Mouse (Mus musculus) midbrain, postnatal 0 days (tissue): ENCODE data around the gene D17Wsu92e. TPM values are rescaled to one million over a fixed set of nuclear protein-coding genes. Genes with fewer than 3 reads are reported as not detected.
"Not testable (repeated sequence)": the region's sequence is repeated elsewhere in the genome, so short reads cannot be mapped to it uniquely, and the experiment has no call there.

ENCODE experiments used
- ATAC-seq: fragments of 200-750 bp; cut with Nextera tagmentation; 2 replicates; pipeline ENCODE4 v1.8.0; 2017; ENCODE audit warnings: moderate number of reproducible peaks, mild to moderate bottlenecking, moderate TSS enrichment, moderate library complexity; ENCODE audit not compliant: low FRiP score
- DNase-seq: peaks from one replicate; pipeline ENCODE4 v3.0.0-alpha.2; 2015; ENCODE audit warnings: low spot score
- H3K27ac ChIP-seq: fragments of 300-500 bp; sonication (generic); 2 replicates; pipeline ENCODE4 v1.5.1; 2014; ENCODE audit warnings: low read depth, mild to moderate bottlenecking, low read length, mixed read lengths
- H3K27me3 ChIP-seq: fragments of 300-500 bp; sonication (generic); 2 replicates; pipeline ENCODE4 v1.6.1; 2014; ENCODE audit warnings: low read length, control low read depth, mixed read lengths; ENCODE audit not compliant: insufficient read depth
- H3K36me3 ChIP-seq: fragments of 300-500 bp; sonication (generic); 2 replicates; pipeline ENCODE4 v1.6.1; 2014; ENCODE audit warnings: low read length, control low read depth, mixed read lengths; ENCODE audit not compliant: insufficient read depth
- H3K4me1 ChIP-seq: fragments of 300-500 bp; sonication (generic); 2 replicates; pipeline ENCODE4 v1.6.1; 2014; ENCODE audit warnings: mild to moderate bottlenecking, control low read depth, antibody characterized with exemption, low read length, mixed read lengths; ENCODE audit not compliant: insufficient read depth
- H3K4me2 ChIP-seq: fragments of 300-500 bp; sonication (generic); 2 replicates; pipeline ENCODE4 v1.6.1; 2014; ENCODE audit warnings: low read depth, mild to moderate bottlenecking, low read length, mixed read lengths; ENCODE audit not compliant: poor library complexity, severe bottlenecking
- H3K4me3 ChIP-seq: fragments of 300-500 bp; sonication (generic); 2 replicates; pipeline ENCODE4 v1.5.1; 2014; ENCODE audit warnings: low read depth, mild to moderate bottlenecking, low read length, moderate library complexity
- H3K9ac ChIP-seq: fragments of 300-500 bp; sonication (generic); replicated peaks from 2 replicates; pipeline ENCODE4 v1.6.1; 2014; ENCODE audit warnings: mild to moderate bottlenecking, low read length, moderate library complexity, mixed read lengths; ENCODE audit not compliant: poor library complexity, severe bottlenecking
- H3K9me3 ChIP-seq: fragments of 300-500 bp; sonication (generic); 2 replicates; pipeline ENCODE4 v1.6.1; 2016; ENCODE audit warnings: low read length, control low read depth
- CTCF ChIP-seq: IDR thresholded peaks from 2 replicates; pipeline ENCODE4 v1.5.1; 2016; ENCODE audit warnings: antibody characterized with exemption, mild to moderate bottlenecking
- WGBS: fragments of 180-500 bp; shearing (Covaris S2); extraction: QIAGEN DNeasy Blood & Tissue Kit; methylation state at CpG from one replicate; pipeline ENCODE4 v1.1.7; 2014; 5-methylcytosine and 5-hydroxymethylcytosine counted together
- polyA plus RNA-seq: library from polyadenylated mRNA; unstranded; fragments of >200 nt; fragmentation: Nextera tagmentation; extraction: Ambion mirVana; gene quantifications from 2 replicates; pipeline ENCODE4 v1.2.1, GENCODE M21; 2015
- total RNA-seq: library from RNA; depleted of rRNA; stranded (reverse); fragments of >200 nt; gene quantifications from 2 replicates; pipeline ENCODE4 v1.2.3, GENCODE M21; 2014

Gene D17Wsu92e
- total and polyA plus RNA-seq, 2 experiments from 2014 or later = 8.7 to 73.8 TPM

DNA sequence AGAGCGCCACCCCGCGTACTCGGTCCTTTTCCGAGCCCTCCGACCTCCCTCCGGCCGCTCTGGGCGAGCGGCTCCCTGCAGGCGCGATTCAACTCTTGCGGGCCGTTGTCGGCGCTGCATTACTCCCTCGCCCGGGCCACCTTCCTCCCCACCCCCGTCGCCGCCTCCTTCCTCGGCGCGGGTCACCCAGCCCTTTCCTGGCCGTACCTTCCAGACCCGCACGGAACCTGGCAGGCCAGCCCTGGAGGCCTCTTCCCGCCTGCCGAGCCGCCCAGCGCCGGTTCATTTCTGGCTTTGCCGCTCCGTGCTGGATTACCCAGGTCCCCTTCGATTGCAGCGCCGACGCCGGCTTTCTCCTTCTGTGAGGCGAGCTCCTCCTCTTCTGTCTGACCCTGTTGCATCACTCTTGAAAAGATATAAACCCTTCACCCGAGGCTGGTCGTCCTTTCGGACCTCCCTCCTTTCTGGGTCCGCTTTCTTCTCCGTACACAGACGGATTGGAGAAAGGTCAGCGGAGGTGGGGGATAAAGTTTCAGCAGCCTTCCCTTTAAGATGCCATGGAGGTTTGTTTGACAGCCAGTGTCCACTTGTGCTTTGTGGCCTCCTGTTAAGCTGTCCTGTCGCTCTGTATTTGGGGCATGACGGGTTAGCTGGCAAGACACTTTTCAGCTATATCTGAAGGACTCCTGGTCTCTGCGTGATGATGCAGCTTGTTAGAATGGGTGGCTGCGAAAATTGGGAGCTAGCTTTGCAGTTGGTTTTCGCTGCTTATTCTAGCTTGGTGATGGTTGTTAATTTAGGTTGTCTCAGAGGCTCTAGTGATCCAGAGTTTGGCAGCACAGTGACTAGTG is 36.6 kb upstream of the D17Wsu92e start:
- DNase-seq (peak; percentile 37), ATAC-seq (peak; percentile 72)
- Histone ChIP-seq H3K27me3 (no peaks in the 10 kb centered on the region), H3K4me3 (peak overlapping the region; percentile 80), H3K4me1 (peaks cover 15% of the 10 kb centered on the region), H3K27ac (peak overlapping the region; percentile 86), H3K9me3 (no peaks in the 10 kb centered on the region), H3K36me3 (no peaks in the 10 kb centered on the region; the same call in 1 of the 2 replicates), H3K9ac (peak overlapping the region; percentile 83), H3K4me2 (peak overlapping the region; percentile 71)
- TF ChIP-seq CTCF = no peak
- WGBS = 2% methylated on average over 48 of the region's 52 CpGs

DNA sequence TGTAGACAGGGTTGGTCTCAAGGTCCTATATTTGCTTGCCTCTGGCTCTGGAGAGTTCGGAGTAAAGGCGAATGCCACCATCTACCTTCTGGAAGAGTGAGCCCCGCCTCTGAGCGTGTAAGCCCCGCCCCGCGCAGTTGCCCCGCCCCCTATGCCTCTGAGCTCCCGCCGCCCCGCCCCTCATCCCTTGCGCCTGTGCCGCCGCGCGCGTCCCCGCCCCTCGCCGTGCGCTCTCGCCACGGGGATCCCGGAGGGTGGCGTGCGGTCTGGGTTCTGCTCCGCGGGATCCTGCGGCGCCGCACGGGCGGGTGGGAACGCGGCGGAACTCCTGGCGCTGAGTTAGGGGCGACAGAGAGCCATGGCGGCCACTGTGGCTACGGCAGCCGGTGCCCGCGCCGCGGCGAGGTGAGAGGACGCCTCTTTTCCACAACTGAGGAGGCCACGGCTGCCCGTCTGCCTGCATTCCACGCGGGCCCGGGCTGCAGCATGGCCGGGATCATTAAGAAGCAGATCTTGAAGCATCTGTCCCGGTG is 35.9 kb upstream of the D17Wsu92e start, which contains the start of gene Uhrf1bp1:
Gene Uhrf1bp1, plus strand, starts transcription at position 177 of the 533 bp plus-strand sequence.
- H3K9me3 ChIP-seq = no peaks in the 10 kb centered on the region
- H3K36me3 ChIP-seq = no peaks in the 10 kb centered on the region; the same call in 1 of the 2 replicates
- peak; percentile 79 for DNase-seq
- ATAC-seq = peak; percentile 80
- TF ChIP-seq CTCF = peak; percentile 29; the same call in 1 of the 2 replicates
- peaks cover 15% of the 10 kb centered on the region for H3K4me1 ChIP-seq
- H3K4me3 ChIP-seq = peak within 1 kb of the TSS; percentile 80
- peak within 1 kb of the TSS; percentile 83 for H3K9ac ChIP-seq
- WGBS = 1% methylated on average over 53 of the region's 54 CpGs
- peak within 1 kb of the TSS; percentile 86 for H3K27ac ChIP-seq
- H3K27me3 ChIP-seq = no peaks in the 10 kb centered on the region
- H3K4me2 ChIP-seq = peak within 1 kb of the TSS; percentile 71

DNA sequence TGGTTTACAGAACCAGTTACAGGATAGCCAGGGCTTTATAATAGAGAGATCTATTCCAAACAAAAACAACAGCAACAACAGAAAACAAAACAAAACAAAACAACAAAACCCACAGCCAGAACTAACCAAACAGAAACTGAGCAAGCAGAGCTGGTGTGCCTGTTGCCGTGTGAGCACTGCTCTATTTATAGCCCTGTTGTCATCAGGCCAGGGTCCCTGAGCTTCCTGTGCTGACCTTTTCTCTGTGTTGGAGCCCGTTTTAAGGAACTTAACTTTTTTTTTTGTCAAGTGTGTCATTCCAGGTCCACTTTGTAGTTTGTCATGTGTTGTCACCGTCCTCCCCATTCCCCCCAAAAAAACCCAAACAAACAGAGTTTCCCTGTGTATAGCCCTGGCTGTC is 30.6 kb upstream of the D17Wsu92e start:
- 77% methylated on average over 3 of the region's 3 CpGs for WGBS
- Histone ChIP-seq H3K4me3 (no peak overlapping the region), H3K4me1 (no peaks in the 10 kb centered on the region), H3K36me3 (peaks cover 30% of the 10 kb centered on the region), H3K27me3 (no peaks in the 10 kb centered on the region), H3K9me3 (no peaks in the 10 kb centered on the region), H3K4me2 (no peak overlapping the region), H3K27ac (no peak overlapping the region), H3K9ac (no peak overlapping the region)
- DNase-seq = no peak
- no peak for ATAC-seq
- TF ChIP-seq CTCF = no peak

DNA sequence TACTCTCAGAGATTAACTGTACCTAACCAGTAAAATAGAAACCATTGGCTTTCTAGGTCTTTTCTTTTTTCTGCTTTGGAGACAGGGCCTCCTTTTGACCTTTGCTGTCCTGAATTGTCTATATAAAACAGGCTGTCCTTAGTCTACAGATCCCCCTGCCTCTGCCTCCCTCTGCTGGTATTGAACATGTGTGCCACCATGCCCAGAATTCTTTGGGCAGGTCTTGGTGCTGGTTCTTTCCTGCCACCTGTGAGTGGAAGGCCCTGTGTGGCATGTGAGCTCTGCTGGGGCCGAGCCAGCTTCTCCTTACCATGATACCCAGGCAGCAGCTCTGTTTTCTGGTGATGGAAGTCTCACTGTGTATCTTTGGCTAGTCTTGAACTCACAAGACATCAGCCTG is 27.9 kb upstream of the D17Wsu92e start:
- no peak; the same call in 1 of the 2 replicates for TF ChIP-seq CTCF
- no peak overlapping the region for H3K4me3 ChIP-seq
- H3K9ac ChIP-seq = no peak overlapping the region
- no peak for DNase-seq
- no peaks in the 10 kb centered on the region for H3K9me3 ChIP-seq
- H3K27me3 ChIP-seq = no peaks in the 10 kb centered on the region
- no peak overlapping the region for H3K4me2 ChIP-seq
- no peaks in the 10 kb centered on the region for H3K4me1 ChIP-seq
- ATAC-seq = no peak
- peaks cover 45% of the 10 kb centered on the region for H3K36me3 ChIP-seq
- WGBS = 96% methylated on average over 1 of the region's 1 CpGs
- H3K27ac ChIP-seq = no peak overlapping the region

DNA sequence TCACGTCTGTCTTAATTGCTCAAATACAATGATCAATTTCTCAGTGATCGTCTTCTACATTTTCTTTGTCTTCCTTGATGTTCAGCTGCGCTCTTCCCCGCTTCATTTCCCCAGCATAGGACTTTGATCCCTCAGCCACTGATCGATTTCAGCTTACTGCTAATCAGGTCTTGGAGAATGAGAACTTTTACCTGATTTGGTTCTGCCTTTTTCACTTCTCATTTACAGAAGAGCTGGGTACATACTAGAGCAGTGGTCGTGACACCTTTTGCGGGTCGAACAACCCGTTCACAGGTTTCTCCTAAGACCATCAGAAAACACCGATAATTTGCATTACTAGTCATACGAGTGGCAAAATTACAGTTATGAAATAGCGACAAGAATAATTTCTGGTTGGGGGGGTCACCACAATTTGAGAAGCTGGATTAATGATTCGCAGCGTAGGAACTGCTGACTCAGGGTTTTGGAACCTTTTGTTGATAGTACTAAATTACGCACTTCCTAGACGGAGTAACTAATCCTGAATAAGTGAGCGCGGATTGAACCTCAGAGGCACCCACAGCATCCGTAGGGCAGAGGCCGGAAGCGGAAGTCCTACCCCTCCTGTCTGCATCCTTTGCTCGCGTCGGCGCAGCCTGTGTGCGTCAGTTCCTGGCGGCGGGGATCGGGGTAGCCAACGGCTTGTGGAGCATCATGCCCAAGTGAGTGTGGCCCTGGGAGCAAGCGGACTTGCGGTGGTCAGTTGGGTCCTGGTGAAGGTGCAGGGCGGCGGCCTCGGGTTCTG is 19.2 kb upstream of the D17Wsu92e start:
- peak overlapping the region; percentile 70 for H3K27ac ChIP-seq
- H3K9me3 ChIP-seq = no peaks in the 10 kb centered on the region
- H3K4me3 ChIP-seq = peak overlapping the region; percentile 81
- peaks cover 8% of the 10 kb centered on the region for H3K36me3 ChIP-seq
- peak overlapping the region; percentile 61 for H3K4me2 ChIP-seq
- 0 out of 2 replicates have a peak, but pooled peaks have one; percentile 11 for TF ChIP-seq CTCF
- DNase-seq = peak; percentile 99
- H3K4me1 ChIP-seq = peaks cover 3% of the 10 kb centered on the region; the same call in 1 of the 2 replicates
- H3K9ac ChIP-seq = peak overlapping the region; percentile 83
- WGBS = 2% methylated on average over 35 of the region's 35 CpGs
- ATAC-seq = peak; percentile 98
- H3K27me3 ChIP-seq = no peaks in the 10 kb centered on the region

DNA sequence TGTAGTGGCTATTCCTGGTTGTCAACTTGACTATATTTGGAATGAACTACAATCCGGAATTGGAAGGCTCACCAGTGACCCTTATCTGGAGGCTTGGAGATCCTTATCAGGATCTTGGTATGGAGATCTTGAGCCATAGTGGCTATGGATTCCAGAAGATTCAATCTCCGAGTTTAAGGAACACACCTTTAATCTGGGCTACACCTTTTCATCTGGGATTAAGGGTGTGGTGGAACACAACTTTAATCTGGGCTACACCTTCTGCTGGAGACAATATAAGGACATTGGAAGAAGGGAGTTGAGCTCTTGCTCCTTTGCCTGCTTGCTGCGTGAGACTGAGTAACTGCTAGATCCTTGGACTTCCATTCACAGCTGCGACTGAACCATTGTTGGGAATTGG is 17.4 kb upstream of the D17Wsu92e start, which contains the start of gene Snrpc:
Gene Snrpc, plus strand, starts transcription at position 301 of the 400 bp plus-strand sequence.
- H3K36me3 ChIP-seq, H3K27me3 ChIP-seq, H3K27ac ChIP-seq, DNase-seq, H3K4me3 ChIP-seq, H3K4me1 ChIP-seq, H3K9me3 ChIP-seq, H3K9ac ChIP-seq, ATAC-seq: not testable (repeated sequence)
- WGBS = 83% methylated on average over 3 of the region's 4 CpGs
- peak within 1 kb of the TSS; percentile 61 for H3K4me2 ChIP-seq
